Mouse (Mus musculus) MEL (cell line): ENCODE results near the gene Fnbp1l. TPM values are rescaled to one million over a fixed set of nuclear protein-coding genes. Genes with fewer than 3 reads are reported as not detected.

ENCODE experiments used
- DNase-seq: peaks from one replicate; pipeline ENCODE4 v3.0.0; 2011; ENCODE audit warnings: low read depth, low spot score
- H3K27ac ChIP-seq: 2 replicates; pipeline ENCODE4 v1.5.1; 2012; ENCODE audit warnings: low read depth, mild to moderate bottlenecking, control low read depth, low read length, moderate library complexity; ENCODE audit not compliant: control insufficient read depth
- H3K27me3 ChIP-seq, 2 experiments: fragments of 150-350 bp in 1 of 2; sonication (generic) in 1 of 2; 2 replicates each; pipeline ENCODE4 v1.6.1; 2012; ENCODE audit warnings: low read length in 2 of 2, mild to moderate bottlenecking in 2 of 2, improper control_type of control experiment in 1 of 2, moderate library complexity in 1 of 2; ENCODE audit not compliant: insufficient read depth in 2 of 2, control insufficient read depth in 1 of 2
- H3K36me3 ChIP-seq, 2 experiments: 2 replicates each; pipeline ENCODE4 v1.6.1; 2012 to 2014; ENCODE audit warnings: low read length in 2 of 2, improper control_type of control experiment in 1 of 2, inconsistent platforms in 1 of 2, mild to moderate bottlenecking in 1 of 2; ENCODE audit not compliant: insufficient read depth in 2 of 2, control insufficient read depth in 1 of 2
- H3K4me1 ChIP-seq, 2 experiments: fragments of 150-350 bp in 1 of 2; sonication (generic) in 1 of 2; 2 replicates each; pipeline ENCODE4 v1.6.1; 2012; ENCODE audit warnings: low read length in 2 of 2, improper control_type of control experiment in 1 of 2, mild to moderate bottlenecking in 1 of 2; ENCODE audit not compliant: insufficient read depth in 2 of 2, control insufficient read depth in 1 of 2
- H3K4me3 ChIP-seq, 2 experiments: fragments of 150-350 bp in 1 of 2; sonication (generic) in 1 of 2; 2 replicates each; pipeline ENCODE4 v1.5.1; 2012; ENCODE audit warnings: low read depth in 2 of 2, low read length in 2 of 2, mild to moderate bottlenecking in 2 of 2, moderate library complexity in 2 of 2, control low read depth in 1 of 2, improper control_type of control experiment in 1 of 2; ENCODE audit not compliant: control insufficient read depth in 1 of 2, insufficient read depth in 1 of 2
- H3K79me2 ChIP-seq: 2 replicates; pipeline ENCODE4 v1.6.1; 2012; ENCODE audit warnings: mild to moderate bottlenecking, low read length, moderate library complexity; ENCODE audit not compliant: control insufficient read depth, poor library complexity, insufficient read depth
- H3K9ac ChIP-seq: 2 replicates; pipeline ENCODE4 v1.6.1; 2012; ENCODE audit warnings: low read depth, mild to moderate bottlenecking, control low read depth, low read length, moderate library complexity; ENCODE audit not compliant: control insufficient read depth, poor library complexity, severe bottlenecking
- H3K9me3 ChIP-seq: fragments of 150-350 bp; sonication (generic); replicated peaks from 2 replicates; pipeline ENCODE4 v1.6.1; 2012; ENCODE audit warnings: mild to moderate bottlenecking, low read length, improper control_type of control experiment, moderate library complexity; ENCODE audit not compliant: insufficient read depth
- BHLHE40 ChIP-seq: IDR thresholded peaks from 2 replicates; pipeline ENCODE4 v1.6.1; 2012; ENCODE audit warnings: low read depth, mild to moderate bottlenecking, inconsistent platforms, low read length, improper control_type of control experiment, borderline replicate concordance
- ELF1 ChIP-seq: IDR thresholded peaks from 2 replicates; pipeline ENCODE4 v1.6.1; 2014; ENCODE audit warnings: low read depth, mild to moderate bottlenecking, inconsistent platforms, low read length, improper control_type of control experiment, moderate library complexity
- EP300 ChIP-seq, 2 experiments: IDR thresholded peaks; 2 replicates each; pipeline ENCODE4 v1.6.1; 2011; ENCODE audit warnings: improper control_type of control experiment in 2 of 2, low read length in 2 of 2, low read depth in 1 of 2, mild to moderate bottlenecking in 1 of 2
- GATA1 ChIP-seq: IDR thresholded peaks from 2 replicates; pipeline ENCODE4 v1.6.1; 2011; ENCODE audit warnings: low read depth, low read length, improper control_type of control experiment
- HCFC1 ChIP-seq: IDR thresholded peaks from 2 replicates; pipeline ENCODE4 v1.6.1; 2012; ENCODE audit warnings: low read depth, mild to moderate bottlenecking, inconsistent platforms, low read length, improper control_type of control experiment, moderate library complexity
- MAX ChIP-seq: IDR thresholded peaks from 2 replicates; pipeline ENCODE4 v1.6.1; 2011; ENCODE audit warnings: low read length, improper control_type of control experiment
- MXI1 ChIP-seq: IDR thresholded peaks from 2 replicates; pipeline ENCODE4 v1.6.1; 2011; ENCODE audit warnings: mild to moderate bottlenecking, low read depth, low read length, improper control_type of control experiment
- NRF1 ChIP-seq: IDR thresholded peaks from 2 replicates; pipeline ENCODE4 v1.6.1; 2014; ENCODE audit warnings: low read depth, mild to moderate bottlenecking, inconsistent platforms, low read length, improper control_type of control experiment, moderate library complexity; ENCODE audit not compliant: poor library complexity, insufficient read depth, severe bottlenecking
- POLR2AphosphoS5 ChIP-seq: IDR thresholded peaks from 2 replicates; pipeline ENCODE4 v1.6.1; 2012; ENCODE audit warnings: low read depth, borderline replicate concordance, mild to moderate bottlenecking, inconsistent platforms, low read length, moderate library complexity, mixed read lengths
- RAD21 ChIP-seq: IDR thresholded peaks from 2 replicates; pipeline ENCODE4 v1.6.1; 2011; ENCODE audit warnings: mild to moderate bottlenecking, low read depth, low read length, improper control_type of control experiment
- RCOR1 ChIP-seq: IDR thresholded peaks from 2 replicates; pipeline ENCODE4 v1.6.1; 2012; ENCODE audit warnings: low read depth, mild to moderate bottlenecking, inconsistent platforms, low read length, improper control_type of control experiment
- SMC3 ChIP-seq: IDR thresholded peaks from 2 replicates; pipeline ENCODE4 v1.6.1; 2011; ENCODE audit warnings: low read depth, low read length, improper control_type of control experiment
- TCF12 ChIP-seq: IDR thresholded peaks from 2 replicates; pipeline ENCODE4 v1.6.1; 2014; ENCODE audit warnings: low read depth, mild to moderate bottlenecking, inconsistent platforms, low read length, improper control_type of control experiment, moderate library complexity
- UBTF ChIP-seq: IDR thresholded peaks from 2 replicates; pipeline ENCODE4 v1.6.1; 2012; ENCODE audit warnings: low read depth, mild to moderate bottlenecking, inconsistent platforms, low read length, improper control_type of control experiment, moderate library complexity, borderline replicate concordance; ENCODE audit not compliant: insufficient read depth
- USF1 ChIP-seq: IDR thresholded peaks from 2 replicates; pipeline ENCODE4 v1.6.1; 2014; ENCODE audit warnings: low read depth, mild to moderate bottlenecking, inconsistent platforms, low read length, improper control_type of control experiment, moderate library complexity
- USF2 ChIP-seq, 2 experiments: IDR thresholded peaks; 2 replicates each; pipeline ENCODE4 v1.6.1; 2011 to 2012; ENCODE audit warnings: improper control_type of control experiment in 2 of 2, low read length in 2 of 2, borderline replicate concordance in 1 of 2, inconsistent platforms in 1 of 2, low read depth in 1 of 2, mild to moderate bottlenecking in 1 of 2; ENCODE audit not compliant: insufficient read depth in 1 of 2
- ZC3H11A ChIP-seq: IDR thresholded peaks from 2 replicates; pipeline ENCODE4 v1.6.1; 2012; ENCODE audit warnings: low read depth, mild to moderate bottlenecking, inconsistent platforms, low read length, improper control_type of control experiment
- ZNF384 ChIP-seq: IDR thresholded peaks from 2 replicates; pipeline ENCODE4 v1.6.1; 2012; ENCODE audit warnings: low read depth, mild to moderate bottlenecking, inconsistent platforms, low read length, improper control_type of control experiment
- polyA plus RNA-seq, 2 experiments: library from polyadenylated mRNA; stranded (reverse) in 1 of 2; unstranded in 1 of 2; fragments of >175 nt in 1 of 2; fragments of >200 nt in 1 of 2; gene quantifications; 2 replicates each; pipeline versions ENCODE4 v1.2.1 to v1.2.4; 2012; ENCODE audit warnings: low replicate concordance in 2 of 2, low read depth in 1 of 2; ENCODE audit not compliant: insufficient read length in 2 of 2, insufficient read depth in 1 of 2, missing spikeins in 1 of 2
- total RNA-seq: library from RNA; depleted of rRNA; stranded (reverse); fragments of 300-350 nt; gene quantifications from 2 replicates; pipeline ENCODE4 v1.2.3, GENCODE M21; 2012

The Fnbp1l gene
- total and polyA plus RNA-seq, 3 experiments = not detected

DNA sequence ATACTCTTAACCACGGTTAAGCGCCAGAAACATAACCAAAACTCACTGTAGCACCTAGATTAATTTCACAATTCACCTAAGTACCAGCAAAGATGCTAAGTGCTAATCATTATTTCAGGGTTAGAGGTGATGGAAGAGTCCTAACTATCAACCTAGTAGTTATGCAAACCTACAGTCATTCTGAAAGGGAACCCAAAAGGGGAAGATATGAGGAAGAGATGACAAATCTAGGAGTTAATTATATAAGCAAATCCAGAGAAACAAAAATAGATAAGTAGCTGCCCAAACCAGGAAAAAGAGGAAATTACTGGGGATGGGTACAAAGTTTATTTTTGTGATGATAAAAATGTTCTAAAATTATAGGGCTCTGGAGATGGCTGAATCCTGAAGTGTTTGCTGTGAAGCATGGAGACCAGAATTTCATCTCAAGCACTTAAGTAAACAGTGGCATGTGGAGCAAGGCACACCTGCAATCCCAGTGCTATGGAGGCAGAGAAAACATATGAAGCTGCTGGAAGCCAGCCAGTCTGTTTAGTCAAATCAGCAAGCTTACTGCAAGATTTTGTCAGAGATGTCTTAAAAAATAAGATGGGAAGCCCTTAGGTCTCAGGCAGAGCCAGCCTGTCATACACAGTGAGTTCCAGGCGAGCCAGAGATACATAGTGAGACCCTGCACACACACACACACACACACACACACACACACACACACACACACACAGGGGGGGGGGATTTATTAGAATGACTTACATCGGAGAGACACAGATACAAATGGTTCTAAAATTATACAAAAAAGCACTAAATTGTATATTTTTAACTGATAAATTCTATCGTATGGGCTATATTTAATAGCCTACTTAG, 45.9 kb downstream of the Fnbp1l start:
- H3K9me3 ChIP-seq = no peaks in the 10 kb centered on the region
- TF ChIP-seq MXI1 (no peak), SMC3 (no peak), EP300 (IDR thresholded peaks at IDR 0.05; ENCODE audit: low read depth in 1 of 2, low read length in 2 of 2) (no peak), ELF1 (no peak), RCOR1 (no peak), RAD21 (no peak), USF2 (IDR thresholded peaks at IDR 0.05; ENCODE audit: borderline replicate concordance in 1 of 2, insufficient read depth in 1 of 2, low read depth in 1 of 2, low read length in 2 of 2) (no peak), BHLHE40 (no peak), ZC3H11A (no peak), ZNF384 (no peak)
- H3K27ac ChIP-seq = no peak overlapping the region
- no peak overlapping the region for H3K4me3 ChIP-seq
- H3K4me1 ChIP-seq = no peaks in the 10 kb centered on the region
- no peaks in the 10 kb centered on the region for H3K79me2 ChIP-seq
- H3K27me3 ChIP-seq = no peaks in the 10 kb centered on the region
- no peaks in the 10 kb centered on the region for H3K36me3 ChIP-seq
- no peak for DNase-seq
- H3K9ac ChIP-seq = no peak overlapping the region

DNA sequence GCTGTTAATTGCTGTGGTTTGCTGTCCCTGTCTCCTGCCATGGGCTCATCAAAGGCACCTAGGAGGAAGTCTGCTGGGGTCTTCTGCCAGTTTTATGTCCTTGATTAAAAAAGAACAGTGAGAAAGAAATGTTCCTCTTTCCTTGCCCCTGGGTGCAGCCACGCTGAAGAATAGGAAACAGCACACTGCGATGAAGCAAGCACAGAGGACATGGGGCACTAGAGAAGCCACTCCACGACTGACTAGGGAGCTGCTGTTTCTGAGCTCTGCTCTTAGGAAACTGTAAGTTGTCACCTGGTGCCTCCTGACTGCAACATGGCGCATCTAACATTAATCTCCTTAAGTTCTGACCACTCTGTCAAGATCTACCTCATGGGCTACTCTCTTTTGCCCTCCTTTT, 53.0 kb downstream of the Fnbp1l start:
- no peak for DNase-seq
- no peaks in the 10 kb centered on the region for H3K4me1 ChIP-seq
- no peaks in the 10 kb centered on the region for H3K79me2 ChIP-seq
- TF ChIP-seq NRF1 = no peak
- TF ChIP-seq, all 39 proteins: peak for 0
- H3K4me3 ChIP-seq = no peak overlapping the region
- H3K9ac ChIP-seq = no peak overlapping the region
- no peaks in the 10 kb centered on the region for H3K36me3 ChIP-seq
- no peak overlapping the region for H3K27ac ChIP-seq
- H3K9me3 ChIP-seq = no peaks in the 10 kb centered on the region
- H3K27me3 ChIP-seq = peaks cover 0 to 2% of the 10 kb centered on the region in 2 experiments; a peak in 2 of 4 replicates

DNA sequence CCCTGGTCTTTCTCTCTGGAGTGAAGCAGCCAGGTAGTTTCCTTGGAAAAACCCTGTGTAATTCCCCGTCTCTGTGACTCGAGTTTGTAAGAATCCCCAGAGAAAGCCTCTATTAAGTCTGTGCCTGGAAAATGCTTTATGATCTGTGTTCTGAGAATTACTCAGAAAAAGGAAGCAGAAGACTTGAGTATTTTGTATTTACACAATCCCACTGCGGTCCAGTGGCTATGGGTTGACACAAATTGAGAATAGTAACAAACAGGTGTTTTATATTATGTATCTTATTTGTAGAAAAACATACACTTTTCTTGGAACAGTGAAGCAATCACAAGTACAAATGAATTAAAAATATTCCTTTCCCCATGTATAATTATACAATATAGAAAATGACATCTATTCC, 53.4 kb downstream of the Fnbp1l start:
- no peak for DNase-seq
- Histone ChIP-seq H3K4me3 (no peak overlapping the region), H3K9ac (no peak overlapping the region), H3K4me1 (no peaks in the 10 kb centered on the region), H3K36me3 (no peaks in the 10 kb centered on the region), H3K27me3 (peaks cover 0 to 2% of the 10 kb centered on the region in 2 experiments; a peak in 2 of 4 replicates)
- TF ChIP-seq HCFC1 (no peak), GATA1 (no peak), POLR2AphosphoS5 (no peak), UBTF (no peak), MAX (no peak), USF1 (no peak), TCF12 (no peak), USF2 (IDR thresholded peaks at IDR 0.05; ENCODE audit: borderline replicate concordance in 1 of 2, insufficient read depth in 1 of 2, low read depth in 1 of 2, low read length in 2 of 2) (no peak)
- TF ChIP-seq, all 39 proteins: peak for 0
- Histone ChIP-seq H3K27ac (no peak overlapping the region), H3K9me3 (no peaks in the 10 kb centered on the region), H3K79me2 (no peaks in the 10 kb centered on the region)
